Mouse (Mus musculus): ENCODE measurements around the gene Eif4g3. TPM values are rescaled to one million over a fixed set of nuclear protein-coding genes. Genes with fewer than 3 reads are reported as not detected.
"Not testable (repeated sequence)": the region's sequence is repeated elsewhere in the genome, so short reads cannot be mapped to it uniquely, and the experiment has no call there.

Eif4g3 gene
- polyA plus RNA-seq, 2 experiments = 5.6 to 15.6 TPM

DNA sequence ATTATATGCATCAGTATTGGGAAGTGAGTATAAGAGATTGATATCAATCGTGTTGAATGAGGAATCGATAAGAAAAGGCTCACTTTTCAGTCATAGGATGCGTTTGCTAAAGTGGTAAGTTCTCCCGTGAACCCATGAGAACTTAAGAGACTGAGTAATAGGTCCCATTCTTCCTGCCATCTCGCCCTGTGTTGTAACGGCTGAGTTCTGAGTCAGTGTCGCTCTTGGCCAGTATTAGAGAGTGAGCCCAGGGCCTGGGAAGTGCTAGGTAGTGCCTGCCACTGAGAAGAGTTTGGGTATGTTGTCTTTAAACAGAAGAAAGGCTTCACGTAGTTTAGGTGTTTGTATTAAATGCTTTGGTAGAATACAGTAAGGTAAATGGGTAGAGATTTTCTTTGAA lies 53.5 kb downstream of the Eif4g3 start:
- Histone ChIP-seq H3K27ac (no peak overlapping the region), H3K9me3 (ENCODE audit: control insufficient read depth, low read length) (no peaks in the 10 kb centered on the region), H3K4me3 (ENCODE audit: insufficient read depth in 1 of 2, low read depth in 2 of 2, low read length in 2 of 2) (no peak overlapping the region), H3K4me2 (ENCODE audit: low read depth) (no peak overlapping the region), H3K36me3 (replicated peaks; ENCODE audit: control insufficient read depth, insufficient read depth, low read depth) (peaks cover 5% of the 10 kb centered on the region), H3K27me3 (ENCODE audit: control insufficient read depth, insufficient read depth, low read length) (no peaks in the 10 kb centered on the region), H3K4me1 (replicated peaks; ENCODE audit: control insufficient read depth in 2 of 2, insufficient read depth in 2 of 2, low read length in 1 of 2) (no peaks in the 10 kb centered on the region; a peak in 1 of 4 replicates), H3K9ac (replicated peaks) (no peak overlapping the region)
- no peak for ATAC-seq (ENCODE audit: insufficient read depth)
- no peak for DNase-seq (ENCODE audit: low read depth in 3 of 3, low spot score in 3 of 3)
- no peak for TF ChIP-seq EP300 (IDR thresholded peaks at IDR 0.05; ENCODE audit: low read depth)
- no peak for TF ChIP-seq CTCF (IDR thresholded peaks at IDR 0.05; ENCODE audit: low read depth)
- WGBS (ENCODE audit: insufficient replicate concordance) = 90% methylated on average over 8 of the region's 8 CpGs

DNA sequence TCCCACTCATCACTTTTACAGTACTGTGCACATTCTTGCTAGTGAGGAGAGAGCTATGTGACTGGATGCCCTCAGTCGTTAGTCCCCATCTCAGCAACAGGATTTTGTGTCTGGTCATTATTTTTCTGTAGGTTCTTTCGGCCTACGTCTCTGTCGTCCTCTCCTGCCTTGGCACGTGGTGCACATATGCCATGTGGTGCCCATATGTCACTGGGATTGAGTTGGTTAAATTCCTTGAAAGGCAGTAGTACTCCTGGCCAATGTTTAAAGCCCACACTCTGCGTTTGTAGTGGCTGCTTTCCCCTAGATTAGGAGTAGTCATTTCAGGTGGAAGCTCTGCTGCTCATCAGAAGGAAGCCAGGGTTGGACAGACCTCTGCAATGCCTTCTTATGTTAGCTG lies 56.7 kb downstream of the Eif4g3 start:
- H3K27me3 ChIP-seq (ENCODE audit: control insufficient read depth, insufficient read depth, low read length) = no peaks in the 10 kb centered on the region
- no peak overlapping the region for H3K27ac ChIP-seq
- H3K4me1 ChIP-seq (replicated peaks; ENCODE audit: control insufficient read depth in 2 of 2, insufficient read depth in 2 of 2, low read length in 1 of 2) = no peaks in the 10 kb centered on the region; a peak in 1 of 4 replicates
- no peak for ATAC-seq (ENCODE audit: insufficient read depth)
- no peak for DNase-seq (ENCODE audit: low read depth in 3 of 3, low spot score in 3 of 3)
- H3K4me3 ChIP-seq (ENCODE audit: insufficient read depth in 1 of 2, low read depth in 2 of 2, low read length in 2 of 2) = no peak overlapping the region
- WGBS (ENCODE audit: insufficient replicate concordance) = 75% methylated on average over 6 of the region's 6 CpGs
- no peaks in the 10 kb centered on the region for H3K9me3 ChIP-seq (ENCODE audit: control insufficient read depth, low read length)
- peaks cover 5% of the 10 kb centered on the region for H3K36me3 ChIP-seq (replicated peaks; ENCODE audit: control insufficient read depth, insufficient read depth, low read depth)
- H3K9ac ChIP-seq (replicated peaks) = no peak overlapping the region
- TF ChIP-seq CTCF (IDR thresholded peaks at IDR 0.05; ENCODE audit: low read depth) (no peak), EP300 (IDR thresholded peaks at IDR 0.05; ENCODE audit: low read depth) (no peak)
- no peak overlapping the region for H3K4me2 ChIP-seq (ENCODE audit: low read depth)

DNA sequence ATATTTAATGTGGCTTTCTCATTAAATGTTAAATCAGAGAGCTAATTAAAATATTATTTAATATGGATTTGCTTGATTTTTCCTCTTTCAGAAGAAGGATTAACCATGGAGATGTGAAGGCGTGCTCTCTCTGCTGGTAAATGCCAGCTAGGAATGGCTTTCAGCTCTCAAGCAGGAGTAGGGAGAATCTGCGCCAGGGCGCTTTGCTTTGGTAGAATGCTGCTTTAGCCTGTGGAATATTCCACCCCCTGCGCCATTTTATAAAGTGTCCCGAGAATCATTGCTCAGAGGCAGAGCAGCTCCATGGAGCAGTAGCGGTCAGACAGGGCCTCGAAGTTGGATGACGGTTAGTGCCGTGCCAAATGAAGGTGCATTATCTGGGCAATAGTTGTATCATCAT lies 58.7 kb downstream of the Eif4g3 start:
- Histone ChIP-seq H3K36me3 (replicated peaks; ENCODE audit: control insufficient read depth, insufficient read depth, low read depth) (no peaks in the 10 kb centered on the region; the same call in 1 of the 2 replicates), H3K27ac (no peak overlapping the region), H3K9ac (replicated peaks) (no peak overlapping the region), H3K27me3 (ENCODE audit: control insufficient read depth, insufficient read depth, low read length) (no peaks in the 10 kb centered on the region), H3K4me2 (ENCODE audit: low read depth) (no peak overlapping the region), H3K9me3 (ENCODE audit: control insufficient read depth, low read length) (no peaks in the 10 kb centered on the region), H3K4me3 (ENCODE audit: insufficient read depth in 1 of 2, low read depth in 2 of 2, low read length in 2 of 2) (no peak overlapping the region), H3K4me1 (replicated peaks; ENCODE audit: control insufficient read depth in 2 of 2, insufficient read depth in 2 of 2, low read length in 1 of 2) (no peaks in the 10 kb centered on the region; a peak in 1 of 4 replicates)
- 85% methylated on average over 9 of the region's 9 CpGs for WGBS (ENCODE audit: insufficient replicate concordance)
- no peak for DNase-seq (ENCODE audit: low read depth in 3 of 3, low spot score in 3 of 3)
- no peak for TF ChIP-seq CTCF (IDR thresholded peaks at IDR 0.05; ENCODE audit: low read depth)
- TF ChIP-seq EP300 (IDR thresholded peaks at IDR 0.05; ENCODE audit: low read depth) = no peak
- no peak for ATAC-seq (ENCODE audit: insufficient read depth)

DNA sequence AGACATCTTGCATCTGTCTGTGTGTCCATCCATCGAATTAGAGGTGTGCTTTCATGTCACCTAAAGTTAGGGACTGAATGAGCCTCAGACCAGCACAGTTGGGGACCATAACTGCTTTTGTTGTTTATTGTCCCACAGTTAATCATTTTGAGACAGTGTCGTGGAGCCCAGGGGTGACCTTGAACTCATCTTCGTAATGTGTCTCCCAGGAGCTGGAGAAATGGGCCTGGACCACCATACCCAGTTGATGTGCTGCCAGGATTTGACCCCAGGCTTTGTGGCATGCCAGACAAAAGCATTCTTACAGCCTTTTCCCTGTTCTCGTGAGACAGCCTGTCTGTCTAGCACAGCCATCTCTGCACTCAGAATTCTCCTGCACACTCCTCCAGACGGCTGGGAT lies 63.8 kb downstream of the Eif4g3 start:
- no peaks in the 10 kb centered on the region for H3K27me3 ChIP-seq (ENCODE audit: control insufficient read depth, insufficient read depth, low read length)

DNA sequence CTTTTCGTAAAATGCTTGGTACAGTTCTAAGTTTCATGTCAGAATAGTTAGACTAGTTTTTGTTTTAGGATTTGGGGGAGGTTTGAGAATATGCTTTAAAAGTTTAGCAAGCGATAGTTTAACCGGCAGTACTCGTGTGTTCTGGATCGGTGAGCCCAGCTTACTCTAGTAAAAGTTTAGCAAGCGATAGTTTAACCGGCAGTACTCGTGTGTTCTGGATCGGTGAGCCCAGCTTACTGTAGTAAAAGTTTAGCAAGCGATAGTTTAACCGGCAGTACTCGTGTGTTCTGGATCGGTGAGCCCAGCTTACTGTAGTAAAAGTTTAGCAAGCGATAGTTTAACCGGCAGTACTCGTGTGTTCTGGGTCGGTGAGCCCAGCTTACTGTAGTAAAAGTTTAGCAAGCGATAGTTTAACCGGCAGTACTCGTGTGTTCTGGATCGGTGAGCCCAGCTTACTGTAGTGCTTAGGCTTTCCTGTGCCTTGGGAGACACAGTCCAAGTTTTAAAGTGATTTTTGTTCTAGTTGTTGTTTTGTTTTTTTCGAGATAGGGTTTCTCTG lies 64.5 kb downstream of the Eif4g3 start:
- not testable (repeated sequence) for H3K4me3 ChIP-seq (ENCODE audit: insufficient read depth in 1 of 2, low read depth in 2 of 2, low read length in 2 of 2); DNase-seq (ENCODE audit: low read depth in 3 of 3, low spot score in 3 of 3); H3K27me3 ChIP-seq (ENCODE audit: control insufficient read depth, insufficient read depth, low read length); H3K9me3 ChIP-seq (ENCODE audit: control insufficient read depth, low read length); H3K36me3 ChIP-seq (replicated peaks; ENCODE audit: control insufficient read depth, insufficient read depth, low read depth); ATAC-seq (ENCODE audit: insufficient read depth); H3K9ac ChIP-seq (replicated peaks); H3K4me2 ChIP-seq (ENCODE audit: low read depth); H3K4me1 ChIP-seq (replicated peaks; ENCODE audit: control insufficient read depth in 2 of 2, insufficient read depth in 2 of 2, low read length in 1 of 2); H3K27ac ChIP-seq
- 88% methylated on average over 22 of the region's 22 CpGs for WGBS (ENCODE audit: insufficient replicate concordance)

More for the DNA sequence above, 63.8 kb downstream of the Eif4g3 start:
- 67% methylated on average over 5 of the region's 5 CpGs for whole genome bisulfite sequencing (ENCODE audit: insufficient replicate concordance)
- no peak for DNase-seq (ENCODE audit: low read depth in 3 of 3, low spot score in 3 of 3)
- H3K4me2 ChIP-seq (ENCODE audit: low read depth) = no peak overlapping the region
- H3K27ac ChIP-seq = no peak overlapping the region
- no peak for ATAC-seq (ENCODE audit: insufficient read depth)
- no peak overlapping the region for H3K4me3 ChIP-seq (ENCODE audit: insufficient read depth in 1 of 2, low read depth in 2 of 2, low read length in 2 of 2)
- no peaks in the 10 kb centered on the region for H3K4me1 ChIP-seq (replicated peaks; ENCODE audit: control insufficient read depth in 2 of 2, insufficient read depth in 2 of 2, low read length in 1 of 2)
- no peak overlapping the region for H3K9ac ChIP-seq (replicated peaks)
- no peaks in the 10 kb centered on the region for H3K9me3 ChIP-seq (ENCODE audit: control insufficient read depth, low read length)
- TF ChIP-seq EP300 (IDR thresholded peaks at IDR 0.05; ENCODE audit: low read depth) = no peak
- no peak for TF ChIP-seq CTCF (IDR thresholded peaks at IDR 0.05; ENCODE audit: low read depth)
- peaks cover 8% of the 10 kb centered on the region for H3K36me3 ChIP-seq (replicated peaks; ENCODE audit: control insufficient read depth, insufficient read depth, low read depth)
